12 mouse cellular contexts compared by ENCODE assay signal in the genomic region with DNA sequence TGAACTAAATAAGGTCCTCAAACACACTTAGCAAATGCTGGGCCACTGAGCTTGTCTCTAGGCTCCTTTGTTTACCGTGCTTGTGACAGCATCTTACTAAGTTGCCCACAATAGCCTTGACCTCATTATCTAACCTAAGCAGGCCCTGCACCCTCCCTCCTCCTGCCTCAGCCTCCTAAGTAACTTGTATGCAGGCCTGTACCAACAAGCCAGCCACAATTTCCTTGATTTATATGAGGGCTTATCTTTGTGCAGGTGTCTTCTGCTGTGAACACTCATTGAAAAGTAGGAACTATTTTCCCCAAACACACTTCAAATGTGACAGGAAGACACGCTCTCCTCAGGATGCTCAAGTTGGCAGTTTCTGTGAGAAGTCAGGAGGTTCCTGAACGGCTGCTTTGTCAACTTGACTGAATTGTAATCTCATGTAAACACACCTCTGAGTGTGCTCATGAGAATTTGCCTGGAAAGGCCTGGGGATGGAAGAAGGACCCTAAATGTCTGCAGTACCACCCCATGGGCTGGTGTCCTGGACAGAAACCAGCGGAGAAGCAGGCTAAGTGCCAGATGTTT. TPM values are rescaled to one million over a fixed set of nuclear protein-coding genes. Genes with fewer than 3 reads are reported as not detected.
A peak's percentile ranks its signal among the peaks of the same experiment; 100 is the strongest.
DNase-seq lines count a peak whose midpoint lies in the region; ATAC-seq and TF ChIP-seq lines count a peak whose summit lies in the region.
"Had no signal": no experiment of that assay in that cellular context is flagged by ENCODE, and none has a peak within 500 bp of the region (broad histone marks: within the 10 kb centered on the region; RNA-seq: fewer than 3 reads in every experiment).

No protein-coding gene starts in this region.

- no peak for TF ChIP-seq RAD21 in CH12.LX (IDR thresholded peaks at IDR 0.05; ENCODE audit: low read depth, low read length)

- intact Hi-C loops in left cerebral cortex, adult 2 months (cut with DNase I), result no loop called here

- H3K4me3 ChIP-seq in hindbrain, embryonic 12.5 days, result no peak overlapping the region
- no peak overlapping the region for H3K4me3 ChIP-seq in hindbrain, embryonic 16.5 days (ENCODE audit: low read length)
- H3K4me3 ChIP-seq in CH12.LX (replicated peaks in 1 of 3; ENCODE audit: low read depth in 2 of 3, low read length in 2 of 3, poor library complexity in 1 of 3), result no peak overlapping the region
- no peak overlapping the region for H3K4me3 ChIP-seq in embryonic facial prominence, embryonic 15.5 days (replicated peaks)
- H3K4me3 ChIP-seq in liver, embryonic 14.5 days (ENCODE audit: insufficient read depth in 1 of 2, low read depth in 2 of 2, low read length in 2 of 2), result no peak overlapping the region
- H3K4me3 ChIP-seq in left cerebral cortex, adult 2 months, result no peak overlapping the region
- H3K4me3 ChIP-seq: myocyte had no signal

- WGBS in hindbrain, embryonic 12.5 days, result 37% methylated on average over 4 of the region's 4 CpGs
- WGBS in hindbrain, embryonic 16.5 days, result 35% methylated on average over 4 of the region's 4 CpGs
- 47% methylated on average over 4 of the region's 4 CpGs for WGBS in embryonic facial prominence, embryonic 15.5 days
- 13% methylated on average over 4 of the region's 4 CpGs for WGBS in liver, embryonic 14.5 days (ENCODE audit: insufficient replicate concordance)

- no peak for TF ChIP-seq CTCF in CH12.LX (conservative IDR thresholded peaks at IDR 0.05 in 1 of 2, IDR thresholded peaks at IDR 0.05 in 1 of 2; ENCODE audit: low read depth in 2 of 2, low read length in 2 of 2)
- no peak for TF ChIP-seq CTCF in liver, embryonic 14.5 days (IDR thresholded peaks at IDR 0.05; ENCODE audit: low read depth)
- TF ChIP-seq CTCF in left cerebral cortex, adult 2 months (IDR thresholded peaks at IDR 0.05), result no peak

- in situ Hi-C loops in CH12.LX (cut with MboI; ENCODE audit: low pct_ligation_motif_present, low pct_unique_long_range_greater_than_20kb, low sequenced_read_pairs), result no loop called here

- no peaks in the 10 kb centered on the region for H3K27me3 ChIP-seq in hindbrain, embryonic 12.5 days
- H3K27me3 ChIP-seq in hindbrain, embryonic 16.5 days (replicated peaks; ENCODE audit: control insufficient read depth, insufficient read depth, low read length), result no peaks in the 10 kb centered on the region
- H3K27me3 ChIP-seq in CH12.LX (replicated peaks), result no peaks in the 10 kb centered on the region
- H3K27me3 ChIP-seq in embryonic facial prominence, embryonic 15.5 days, result no peaks in the 10 kb centered on the region
- no peaks in the 10 kb centered on the region for H3K27me3 ChIP-seq in liver, embryonic 14.5 days (ENCODE audit: control insufficient read depth, insufficient read depth, low read length)

- no peak for TF ChIP-seq POLR2A in CH12.LX (IDR thresholded peaks at IDR 0.05; ENCODE audit: low read depth, low read length)

- H3K36me3 ChIP-seq in hindbrain, embryonic 12.5 days, result no peaks in the 10 kb centered on the region
- H3K36me3 ChIP-seq in hindbrain, embryonic 16.5 days (ENCODE audit: control insufficient read depth, insufficient read depth, low read length), result no peaks in the 10 kb centered on the region
- H3K36me3 ChIP-seq in CH12.LX (replicated peaks in 1 of 2; ENCODE audit: control insufficient read depth in 1 of 2, insufficient read depth in 1 of 2, low read length in 1 of 2), result no peaks in the 10 kb centered on the region
- H3K36me3 ChIP-seq in embryonic facial prominence, embryonic 15.5 days, result no peaks in the 10 kb centered on the region
- H3K36me3 ChIP-seq in liver, embryonic 14.5 days (replicated peaks; ENCODE audit: control insufficient read depth, insufficient read depth, low read depth), result no peaks in the 10 kb centered on the region

- no peaks in the 10 kb centered on the region for H3K9me3 ChIP-seq in hindbrain, embryonic 12.5 days (replicated peaks)
- H3K9me3 ChIP-seq in hindbrain, embryonic 16.5 days (ENCODE audit: control insufficient read depth, low read length), result no peaks in the 10 kb centered on the region
- H3K9me3 ChIP-seq in CH12.LX (replicated peaks; ENCODE audit: low read length), result no peaks in the 10 kb centered on the region
- H3K9me3 ChIP-seq in embryonic facial prominence, embryonic 15.5 days (replicated peaks), result no peaks in the 10 kb centered on the region
- H3K9me3 ChIP-seq in liver, embryonic 14.5 days (ENCODE audit: control insufficient read depth, low read length), result no peaks in the 10 kb centered on the region

- peaks cover 4% of the 10 kb centered on the region; the same call in 1 of the 2 replicates for H3K4me1 ChIP-seq in hindbrain, embryonic 12.5 days
- H3K4me1 ChIP-seq in hindbrain, embryonic 16.5 days (ENCODE audit: control insufficient read depth, insufficient read depth, low read depth, low read length), result no peaks in the 10 kb centered on the region
- H3K4me1 ChIP-seq in CH12.LX (ENCODE audit: control insufficient read depth in 1 of 2, insufficient read depth in 2 of 2), result peaks cover 0 to 49% of the 10 kb centered on the region in 2 experiments; a peak in 2 of 4 replicates
- H3K4me1 ChIP-seq in embryonic facial prominence, embryonic 15.5 days, result peaks cover 6% of the 10 kb centered on the region; the same call in 1 of the 2 replicates
- H3K4me1 ChIP-seq in liver, embryonic 14.5 days (replicated peaks; ENCODE audit: control insufficient read depth in 2 of 2, insufficient read depth in 2 of 2, low read length in 1 of 2), result peaks cover 3 to 14% of the 10 kb centered on the region in 2 experiments; a peak in 2 of 4 replicates

- DNase-seq in CH12.LX (ENCODE audit: extremely low read depth), result no peak
- peak; percentile 13 to 49 (median 46) for DNase-seq in liver, embryonic 14.5 days (ENCODE audit: low read depth in 3 of 3, low spot score in 3 of 3)
- no peak for DNase-seq in layer of hippocampus, postnatal 10 days (ENCODE audit: low spot score in 2 of 2)
- DNase-seq in left cerebral cortex, adult 2 months (ENCODE audit: extremely low spot score in 1 of 2, low spot score in 2 of 2), result no peak
- DNase-seq: adrenal gland, adult 8-10 months; spleen, adult 18-20 months had no signal

- dilution Hi-C loops in CH12.LX (cut with MboI; ENCODE audit: extremely low pct_ligation_motif_present, extremely low pct_unique_long_range_greater_than_20kb, low sequenced_read_pairs), result no loop called here

- no peak overlapping the region for H3K9ac ChIP-seq in hindbrain, embryonic 12.5 days
- no peak overlapping the region for H3K9ac ChIP-seq in hindbrain, embryonic 16.5 days (ENCODE audit: low read depth, low read length)
- H3K9ac ChIP-seq in CH12.LX (ENCODE audit: insufficient read depth, low read depth), result no peak overlapping the region
- H3K9ac ChIP-seq in embryonic facial prominence, embryonic 15.5 days, result no peak overlapping the region
- no peak overlapping the region for H3K9ac ChIP-seq in liver, embryonic 14.5 days (replicated peaks)

- no peak for TF ChIP-seq EP300 in CH12.LX (IDR thresholded peaks at IDR 0.05; ENCODE audit: low read length)
- 0 out of 2 replicates have a peak, but pooled peaks have one; percentile 15 for TF ChIP-seq EP300 in liver, embryonic 14.5 days (IDR thresholded peaks at IDR 0.05; ENCODE audit: low read depth)

- 0 out of 2 replicates have a peak overlapping the region, but pooled peaks have one; percentile 35 for H3K27ac ChIP-seq in hindbrain, embryonic 12.5 days
- H3K27ac ChIP-seq in hindbrain, embryonic 16.5 days (ENCODE audit: low read depth, low read length), result no peak overlapping the region
- peak overlapping the region; percentile 18; the same call in 1 of the 2 replicates for H3K27ac ChIP-seq in CH12.LX (ENCODE audit: insufficient read depth, low read depth)
- peak overlapping the region; percentile 68; the same call in 1 of the 2 replicates for H3K27ac ChIP-seq in embryonic facial prominence, embryonic 15.5 days (replicated peaks)
- no peak overlapping the region for H3K27ac ChIP-seq in liver, embryonic 14.5 days
- H3K27ac ChIP-seq in left cerebral cortex, adult 2 months, result no peak overlapping the region

- H3K4me2 ChIP-seq in hindbrain, embryonic 12.5 days (replicated peaks), result no peak overlapping the region
- no peak overlapping the region for H3K4me2 ChIP-seq in hindbrain, embryonic 16.5 days (ENCODE audit: low read length)
- H3K4me2 ChIP-seq in CH12.LX (ENCODE audit: insufficient read depth, low read depth, poor library complexity, severe bottlenecking), result no peak overlapping the region
- no peak overlapping the region for H3K4me2 ChIP-seq in embryonic facial prominence, embryonic 15.5 days (replicated peaks)
- H3K4me2 ChIP-seq in liver, embryonic 14.5 days (ENCODE audit: low read depth), result no peak overlapping the region

- no peak for ATAC-seq in hindbrain, embryonic 12.5 days (ENCODE audit: low FRiP score)
- no peak for ATAC-seq in hindbrain, embryonic 16.5 days
- ATAC-seq in embryonic facial prominence, embryonic 15.5 days (ENCODE audit: insufficient number of reproducible peaks, low FRiP score, low TSS enrichment, low read depth), result no peak
- peak; percentile 81 for ATAC-seq in liver, embryonic 14.5 days (ENCODE audit: insufficient read depth)
- ATAC-seq in granulocyte monocyte progenitor cell, adult 5-6 weeks (replicated peaks; ENCODE audit: poor library complexity, severe bottlenecking), result no peak
- ATAC-seq: inflammation-experienced regulatory T-cells, adult 6 months had no signal

- no peaks in the 10 kb centered on the region for H3K79me2 ChIP-seq in CH12.LX (replicated peaks; ENCODE audit: control insufficient read depth, extremely low read depth, insufficient read depth, poor library complexity, severe bottlenecking)

RNA-seq across cellular contexts. Expression of a gene that starts 17.5 kb away (rescaled TPM):
- polyA plus RNA-seq in hindbrain, embryonic 12.5 days (2016; fragmentation: Nextera tagmentation; extraction: Ambion mirVana), result 0.94 and 1.4 TPM in 2 replicates
- polyA plus RNA-seq in hindbrain, embryonic 16.5 days (2015; fragmentation: Nextera tagmentation; extraction: Ambion mirVana), result 2.0 and 2.1 TPM in 2 replicates
- 0.38 and 0.68 TPM in 2 replicates for total RNA-seq in CH12.LX (2012; rRNA removed)
- 0.16 and 0.23 TPM in 2 replicates for total RNA-seq in CH12.LX (2014; rRNA removed)
- polyA plus RNA-seq in CH12.LX (2012; ENCODE audit: insufficient read length, low read depth), result 0.24 and 0.29 TPM in 2 replicates
- 6.5 and 7.2 TPM in 2 replicates for polyA plus RNA-seq in embryonic facial prominence, embryonic 15.5 days (2015; fragmentation: Nextera tagmentation; extraction: Ambion mirVana)
- polyA plus RNA-seq in liver, embryonic 14.5 days (2012; rRNA removed), result 0.04 TPM in 2 replicates
- 0.05 and 0.13 TPM in 2 replicates for polyA plus RNA-seq in liver, embryonic 14.5 days (2014; fragmentation: Nextera tagmentation; extraction: Ambion mirVana)
- 1 to 10 TPM; 1.1 to 1.3 TPM for total RNA-seq in layer of hippocampus, postnatal 10 days (2021)
- total RNA-seq in left cerebral cortex, adult 2 months (2021), result under 1 TPM; 0.16 TPM
- 0.58 and 1.1 TPM in 2 replicates for total RNA-seq in granulocyte monocyte progenitor cell, adult 5-6 weeks (2014; fragmentation: Nextera tagmentation)
- 0.60 and 0.62 TPM in 2 replicates for total RNA-seq in granulocyte monocyte progenitor cell, adult 5-6 weeks (2017)
- polyA plus RNA-seq: myocyte had no signal

RNA-seq across cellular contexts. Expression of a gene that starts 38.0 kb away (rescaled TPM):
- polyA plus RNA-seq in hindbrain, embryonic 12.5 days (2016; fragmentation: Nextera tagmentation; extraction: Ambion mirVana), result 14.5 and 17.2 TPM in 2 replicates
- 26.0 and 28.2 TPM in 2 replicates for polyA plus RNA-seq in hindbrain, embryonic 16.5 days (2015; fragmentation: Nextera tagmentation; extraction: Ambion mirVana)
- total RNA-seq in CH12.LX (2012; rRNA removed) (11.7 and 15.8 TPM in 2 replicates), CH12.LX (2014; rRNA removed) (23.5 and 26.8 TPM in 2 replicates)
- 18.4 and 18.6 TPM in 2 replicates for polyA plus RNA-seq in CH12.LX (2012; ENCODE audit: insufficient read length, low read depth)
- 22.5 and 28.3 TPM in 2 replicates for polyA plus RNA-seq in embryonic facial prominence, embryonic 15.5 days (2015; fragmentation: Nextera tagmentation; extraction: Ambion mirVana)
- 7.8 and 12.7 TPM in 2 replicates for polyA plus RNA-seq in liver, embryonic 14.5 days (2012; rRNA removed)
- 12.7 and 13.2 TPM in 2 replicates for polyA plus RNA-seq in liver, embryonic 14.5 days (2014; fragmentation: Nextera tagmentation; extraction: Ambion mirVana)
- total RNA-seq in layer of hippocampus, postnatal 10 days (2021), result 10 to 100 TPM; 28.0 to 31.4 TPM
- total RNA-seq in left cerebral cortex, adult 2 months (2021), result 10 to 100 TPM; 32.7 to 37.0 TPM
- 16.1 and 23.9 TPM in 2 replicates for total RNA-seq in granulocyte monocyte progenitor cell, adult 5-6 weeks (2014; fragmentation: Nextera tagmentation)
- total RNA-seq in granulocyte monocyte progenitor cell, adult 5-6 weeks (2017), result 33.5 and 36.8 TPM in 2 replicates

Comparison
In these comparisons a context has a peak if more than half of its experiments do, and no peak if none do; other contexts are left out.
1. H3K27ac ChIP-seq: peak in hindbrain, embryonic 12.5 days (single experiment), CH12.LX (single experiment) and embryonic facial prominence, embryonic 15.5 days (single experiment); none in hindbrain, embryonic 16.5 days (single experiment), liver, embryonic 14.5 days (single experiment) and left cerebral cortex, adult 2 months (single experiment).
2. DNase-seq: peak in liver, embryonic 14.5 days (3 of 3); none in CH12.LX (single experiment), layer of hippocampus, postnatal 10 days (0 of 2) and left cerebral cortex, adult 2 months (0 of 2).